Mouse (Mus musculus) testis, adult 2 months (tissue): ENCODE measurements around the gene Cyth1. TPM values are rescaled to one million over a fixed set of nuclear protein-coding genes. Genes with fewer than 3 reads are reported as not detected.

Experiments
- H3K27ac ChIP-seq: fragments of 200-500 bp; 2 replicates; pipeline ENCODE4 v1.5.1; 2012; ENCODE audit warnings: low read depth, low read length; ENCODE audit not compliant: control insufficient read depth, insufficient read depth
- H3K27me3 ChIP-seq: fragments of 200-500 bp; 2 replicates; pipeline ENCODE4 v1.6.1; 2012; ENCODE audit warnings: mild to moderate bottlenecking, low read length, moderate library complexity; ENCODE audit not compliant: control insufficient read depth, insufficient read depth
- H3K36me3 ChIP-seq: fragments of 200-500 bp; 2 replicates; pipeline ENCODE4 v1.6.1; 2012; ENCODE audit warnings: mild to moderate bottlenecking, low read length; ENCODE audit not compliant: control insufficient read depth, insufficient read depth
- H3K4me1 ChIP-seq: fragments of 200-500 bp; 2 replicates; pipeline ENCODE4 v1.6.1; 2012; ENCODE audit warnings: low read length; ENCODE audit not compliant: control insufficient read depth, insufficient read depth
- H3K4me3 ChIP-seq: fragments of 200-500 bp; 2 replicates; pipeline ENCODE4 v1.5.1; 2012; ENCODE audit warnings: low read depth, mild to moderate bottlenecking, low read length, moderate library complexity, mixed read lengths; ENCODE audit not compliant: control insufficient read depth
- CTCF ChIP-seq: fragments of 200-500 bp; IDR thresholded peaks from 2 replicates; pipeline ENCODE4 v1.5.1; 2012; ENCODE audit warnings: low read depth, mild to moderate bottlenecking, inconsistent platforms, low read length, moderate library complexity; ENCODE audit not compliant: control insufficient read depth, insufficient read depth, insufficient replicate concordance
- POLR2A ChIP-seq: fragments of 200-500 bp; IDR thresholded peaks from 2 replicates; pipeline ENCODE4 v1.6.1; 2012; ENCODE audit warnings: low read depth, mild to moderate bottlenecking, inconsistent platforms, low read length, moderate library complexity; ENCODE audit not compliant: control insufficient read depth
- polyA plus RNA-seq: library from polyadenylated mRNA; depleted of rRNA; stranded (reverse); fragments of >200 nt; gene quantifications from 2 replicates; pipeline ENCODE4 v1.2.3, GENCODE M21; 2012

Gene Cyth1
- polyA plus RNA-seq, 1 experiment, result 31.9 TPM

DNA sequence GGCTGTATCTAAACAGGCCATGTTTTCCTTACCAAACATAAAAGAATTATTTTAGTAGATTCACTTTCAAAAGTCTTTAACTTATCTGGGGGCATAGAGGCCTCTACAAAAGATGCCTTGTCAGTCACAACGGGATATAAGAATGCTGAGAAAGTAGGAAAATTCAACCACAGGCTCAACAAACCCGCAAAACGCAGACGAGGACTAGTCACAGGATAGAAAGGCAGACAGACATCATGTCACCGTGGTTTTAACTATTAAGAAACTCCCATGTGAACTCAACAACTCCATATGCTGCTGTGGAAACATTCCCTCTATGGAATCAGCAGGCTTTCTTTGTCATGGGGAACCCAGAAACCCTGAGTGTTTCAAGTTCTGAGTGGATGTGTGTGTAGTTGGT lies 18.5 kb downstream of the Cyth1 start:
- H3K27ac ChIP-seq, result no peak overlapping the region
- 0 out of 2 replicates have a peak, but pooled peaks cover 2% of the 10 kb centered on the region for H3K4me1 ChIP-seq
- no peaks in the 10 kb centered on the region for H3K27me3 ChIP-seq
- H3K36me3 ChIP-seq, result no peaks in the 10 kb centered on the region
- no peak overlapping the region for H3K4me3 ChIP-seq
- no peak for TF ChIP-seq CTCF
- no peak for TF ChIP-seq POLR2A

DNA sequence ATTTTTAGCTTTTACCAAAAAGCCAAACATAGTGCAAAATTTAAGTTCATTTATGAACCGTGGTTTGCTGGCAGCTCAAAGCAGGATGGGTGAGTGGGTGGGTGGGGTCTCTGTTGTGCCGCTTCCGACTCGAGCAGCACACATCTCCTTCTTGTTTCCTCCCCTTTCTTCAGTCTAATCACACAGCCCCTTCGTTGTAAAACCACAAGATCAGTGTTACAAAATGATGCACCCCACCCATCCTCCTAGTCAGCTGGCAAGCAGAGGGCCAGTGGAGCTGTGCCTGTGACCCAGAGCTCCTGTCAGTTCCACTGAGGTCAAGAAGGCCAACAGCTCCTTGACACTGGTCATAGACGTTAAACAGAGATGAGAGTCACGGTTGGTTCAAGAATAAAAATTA lies 20.7 kb downstream of the Cyth1 start:
- Histone ChIP-seq H3K36me3 (no peaks in the 10 kb centered on the region), H3K27ac (no peak overlapping the region), H3K4me3 (peak overlapping the region; percentile 50), H3K27me3 (no peaks in the 10 kb centered on the region), H3K4me1 (0 out of 2 replicates have a peak, but pooled peaks cover 2% of the 10 kb centered on the region)
- TF ChIP-seq CTCF (no peak), POLR2A (no peak)

DNA sequence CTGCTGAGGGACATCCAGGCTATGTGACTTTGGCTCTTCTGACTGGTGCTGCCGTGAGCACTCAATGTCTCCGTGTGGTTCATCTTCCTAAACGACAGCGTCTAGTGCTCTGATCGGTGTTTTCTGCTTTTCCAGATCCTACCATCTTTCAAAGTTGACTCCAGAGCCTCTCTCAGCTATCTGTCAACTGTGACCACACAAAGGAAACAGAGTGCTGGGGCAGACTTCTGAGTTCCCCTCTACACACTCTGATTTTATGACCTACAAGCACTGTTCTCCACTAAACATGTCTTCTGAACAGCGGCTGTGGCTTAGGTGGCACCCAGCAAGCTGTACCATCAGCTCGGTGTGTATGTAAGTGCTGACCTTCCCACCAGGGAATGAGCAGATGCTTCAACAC lies 21.5 kb downstream of the Cyth1 start:
- TF ChIP-seq CTCF (no peak), POLR2A (no peak)
- H3K4me3 ChIP-seq, result peak overlapping the region; percentile 37
- H3K36me3 ChIP-seq, result no peaks in the 10 kb centered on the region
- H3K27me3 ChIP-seq, result no peaks in the 10 kb centered on the region
- H3K4me1 ChIP-seq, result 0 out of 2 replicates have a peak, but pooled peaks cover 3% of the 10 kb centered on the region
- H3K27ac ChIP-seq, result no peak overlapping the region

DNA sequence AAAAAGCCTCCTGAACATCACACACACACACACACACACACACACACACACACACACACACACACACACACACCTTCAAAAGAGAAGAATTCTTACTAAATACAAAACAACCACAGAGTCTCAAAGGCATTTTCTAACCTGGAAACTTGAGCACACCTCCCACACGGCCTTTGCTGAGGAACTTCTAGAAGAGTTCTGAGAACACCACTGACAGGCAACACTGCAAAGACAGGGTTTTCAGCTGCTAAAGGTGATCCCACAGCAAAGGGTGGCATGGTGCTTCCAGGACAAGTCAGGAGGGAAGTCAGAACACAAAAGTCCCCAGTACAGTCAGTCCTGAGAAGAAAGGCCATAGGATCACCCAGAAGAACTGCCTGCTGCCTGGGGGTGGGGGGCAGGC lies 22.5 kb downstream of the Cyth1 start:
- H3K27me3 ChIP-seq, result no peaks in the 10 kb centered on the region
- 0 out of 2 replicates have a peak, but pooled peaks cover 3% of the 10 kb centered on the region for H3K4me1 ChIP-seq
- H3K4me3 ChIP-seq, result peak overlapping the region; percentile 56
- no peak overlapping the region for H3K27ac ChIP-seq
- H3K36me3 ChIP-seq, result no peaks in the 10 kb centered on the region
- TF ChIP-seq POLR2A (no peak), CTCF (no peak)

DNA sequence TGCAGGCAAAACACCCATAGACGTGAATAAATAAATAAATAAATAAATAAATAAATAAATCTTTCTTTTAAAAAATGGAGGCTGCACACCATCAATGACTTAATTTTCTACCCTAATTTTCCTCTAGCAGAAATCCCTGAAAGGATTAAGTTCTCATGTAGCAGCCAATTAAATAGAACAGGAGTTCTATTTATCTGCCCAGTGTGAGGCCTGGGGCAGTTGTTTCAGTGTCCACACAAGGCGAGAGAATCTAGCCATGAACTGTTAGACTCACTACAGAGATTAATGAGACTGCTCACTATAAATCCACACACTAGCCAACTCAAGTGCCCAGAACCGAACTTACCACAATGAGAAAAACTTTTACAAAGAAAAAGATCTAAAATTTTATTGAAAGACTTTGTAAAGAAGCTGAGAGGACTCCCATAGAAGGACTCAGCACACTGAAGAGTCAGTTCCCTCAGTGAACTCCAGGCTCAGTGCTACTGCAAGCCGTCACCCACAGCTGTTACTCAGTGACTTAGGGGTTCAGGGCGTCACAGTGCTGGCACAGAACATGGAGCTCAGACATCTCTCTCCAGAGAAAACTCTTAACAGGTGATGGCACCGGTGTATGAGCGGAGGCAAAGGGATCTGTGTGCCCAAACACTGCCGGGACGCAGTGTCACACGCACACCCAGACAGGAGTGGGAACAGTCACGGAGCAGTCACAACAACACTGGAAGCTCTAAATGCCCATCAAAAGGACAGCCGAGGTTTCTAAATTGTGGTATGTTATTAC lies 23.1 kb downstream of the Cyth1 start:
- H3K36me3 ChIP-seq, result no peaks in the 10 kb centered on the region
- TF ChIP-seq POLR2A (no peak), CTCF (no peak)
- H3K4me1 ChIP-seq, result 0 out of 2 replicates have a peak, but pooled peaks cover 3% of the 10 kb centered on the region
- no peak overlapping the region for H3K27ac ChIP-seq
- peak overlapping the region; percentile 17; the same call in 1 of the 2 replicates for H3K4me3 ChIP-seq
- no peaks in the 10 kb centered on the region for H3K27me3 ChIP-seq

DNA sequence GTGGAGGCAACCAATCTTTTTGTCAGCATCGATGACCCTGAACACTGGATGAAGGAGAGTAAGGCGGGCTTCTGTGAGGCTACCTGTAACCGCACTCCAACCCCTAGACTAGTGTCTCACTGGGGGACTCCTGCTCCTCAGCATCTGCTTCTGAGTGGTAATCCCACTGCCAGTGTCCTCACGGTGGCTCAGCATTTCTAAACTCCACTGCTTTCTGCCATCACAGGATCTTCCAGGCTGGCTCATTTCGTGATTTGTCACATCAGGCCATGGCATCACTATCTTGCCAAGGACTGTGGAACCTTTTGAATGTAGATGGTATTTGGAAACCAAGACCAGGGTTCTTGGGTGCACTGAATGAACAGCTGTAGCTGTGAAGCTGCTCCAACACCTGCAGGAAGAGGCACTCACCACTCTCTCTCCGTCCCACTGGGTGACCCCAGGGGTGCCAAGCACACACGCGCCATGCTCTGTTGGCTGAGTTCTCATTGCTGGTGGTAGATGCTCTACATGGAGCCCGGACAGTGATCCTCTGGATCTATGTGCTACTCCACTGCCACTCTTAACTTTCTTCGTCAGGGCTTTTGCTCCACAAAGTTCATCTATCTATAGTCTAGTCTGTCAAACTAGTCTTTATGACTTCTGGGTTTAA lies 24.9 kb downstream of the Cyth1 start:
- H3K27me3 ChIP-seq, result no peaks in the 10 kb centered on the region
- H3K4me1 ChIP-seq, result 0 out of 2 replicates have a peak, but pooled peaks cover 3% of the 10 kb centered on the region
- no peaks in the 10 kb centered on the region for H3K36me3 ChIP-seq
- H3K4me3 ChIP-seq, result no peak overlapping the region
- H3K27ac ChIP-seq, result no peak overlapping the region
- TF ChIP-seq POLR2A (no peak), CTCF (no peak)

DNA sequence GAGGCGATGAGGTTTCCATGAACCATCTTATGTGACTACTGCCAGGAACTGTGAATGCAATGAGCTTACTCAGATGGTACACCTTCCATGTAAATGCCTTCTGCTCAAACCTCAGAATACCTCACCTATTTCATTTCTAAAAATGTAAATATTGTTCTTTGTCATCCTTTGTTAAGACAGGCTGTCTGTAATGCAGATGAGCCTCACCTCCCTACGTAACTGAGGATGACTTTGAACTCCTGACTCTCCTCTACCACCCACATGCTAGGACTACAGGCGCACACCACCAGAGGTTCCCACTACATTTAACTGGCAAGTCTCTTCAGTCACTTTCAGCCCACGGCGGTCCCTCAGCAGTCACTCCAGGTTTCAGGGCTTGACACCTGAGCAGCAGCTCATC lies 25.5 kb downstream of the Cyth1 start:
- 0 out of 2 replicates have a peak, but pooled peaks cover 3% of the 10 kb centered on the region for H3K4me1 ChIP-seq
- no peaks in the 10 kb centered on the region for H3K36me3 ChIP-seq
- no peaks in the 10 kb centered on the region for H3K27me3 ChIP-seq
- H3K27ac ChIP-seq, result no peak overlapping the region
- TF ChIP-seq POLR2A (no peak), CTCF (no peak)
- H3K4me3 ChIP-seq, result no peak overlapping the region
